Mouse (Mus musculus) stomach, embryonic 15.5 days (tissue): ENCODE measurements around the gene Inip. TPM values are rescaled to one million over a fixed set of nuclear protein-coding genes. Genes with fewer than 3 reads are reported as not detected.

ENCODE experiments used
- ATAC-seq: fragments of 200-750 bp; cut with Nextera tagmentation; 2 replicates; pipeline ENCODE4 v1.8.0; 2017; ENCODE audit warnings: low read depth, moderate number of reproducible peaks, moderate TSS enrichment; ENCODE audit not compliant: insufficient read depth, low FRiP score
- H3K27ac ChIP-seq: fragments of 300-500 bp; sonication (generic); 2 replicates; pipeline ENCODE4 v1.5.1; 2015; ENCODE audit warnings: mild to moderate bottlenecking, inconsistent platforms
- H3K27me3 ChIP-seq: fragments of 300-500 bp; sonication (generic); replicated peaks from 2 replicates; pipeline ENCODE4 v1.6.1; 2015; ENCODE audit warnings: inconsistent platforms
- H3K36me3 ChIP-seq: fragments of 300-500 bp; sonication (generic); 2 replicates; pipeline ENCODE4 v1.6.1; 2015; ENCODE audit warnings: inconsistent platforms
- H3K4me1 ChIP-seq: fragments of 300-500 bp; sonication (generic); 2 replicates; pipeline ENCODE4 v1.6.1; 2015; ENCODE audit warnings: inconsistent platforms
- H3K4me2 ChIP-seq: fragments of 300-500 bp; sonication (generic); 2 replicates; pipeline ENCODE4 v1.6.1; 2015; ENCODE audit warnings: mild to moderate bottlenecking, inconsistent platforms
- H3K4me3 ChIP-seq: fragments of 300-500 bp; sonication (generic); replicated peaks from 2 replicates; pipeline ENCODE4 v1.5.1; 2015; ENCODE audit warnings: inconsistent platforms
- H3K9ac ChIP-seq: fragments of 300-500 bp; sonication (generic); 2 replicates; pipeline ENCODE4 v1.6.1; 2015; ENCODE audit warnings: inconsistent platforms
- H3K9me3 ChIP-seq: fragments of 300-500 bp; sonication (generic); 2 replicates; pipeline ENCODE4 v1.6.1; 2016; ENCODE audit warnings: inconsistent platforms
- WGBS: fragments of 180-500 bp; shearing (Covaris S2); methylation state at CpG from one replicate; pipeline ENCODE4 v1.1.7; 2015; 5-methylcytosine and 5-hydroxymethylcytosine counted together
- polyA plus RNA-seq: library from polyadenylated mRNA; unstranded; fragments of >200 nt; fragmentation: Nextera tagmentation; extraction: Ambion mirVana; gene quantifications from 2 replicates; pipeline ENCODE4 v1.2.1, GENCODE M21; 2015

The Inip gene
- polyA plus RNA-seq, 1 experiment from 2014 or later: 44.0 TPM

DNA sequence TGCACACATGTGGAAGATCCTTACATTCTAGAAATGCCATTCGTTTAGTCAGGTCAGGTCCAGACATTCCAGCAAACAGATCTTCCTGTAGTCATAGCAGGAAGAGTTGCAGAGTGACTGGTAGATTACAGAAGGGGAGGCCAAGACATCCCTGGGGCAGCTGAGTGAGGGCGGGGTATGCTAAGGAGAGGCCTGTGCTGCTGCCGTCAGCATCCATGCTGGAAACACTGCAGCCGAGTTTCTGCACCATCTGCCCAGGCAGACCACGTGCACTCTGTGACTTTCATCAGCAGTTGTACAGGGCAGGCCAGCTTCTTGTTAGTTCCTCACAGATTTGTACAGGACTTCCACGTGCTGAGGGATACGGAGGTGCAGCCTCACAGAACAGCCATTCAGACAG lies 22.1 kb upstream of the Inip start:
- Histone ChIP-seq H3K27me3 (no peaks in the 10 kb centered on the region), H3K27ac (no peak overlapping the region), H3K36me3 (no peaks in the 10 kb centered on the region), H3K9ac (no peak overlapping the region), H3K9me3 (no peaks in the 10 kb centered on the region), H3K4me2 (no peak overlapping the region), H3K4me1 (no peaks in the 10 kb centered on the region), H3K4me3 (no peak overlapping the region)
- 44% methylated on average over 7 of the region's 7 CpGs for WGBS
- ATAC-seq: peak; percentile 59; the same call in 1 of the 2 replicates

DNA sequence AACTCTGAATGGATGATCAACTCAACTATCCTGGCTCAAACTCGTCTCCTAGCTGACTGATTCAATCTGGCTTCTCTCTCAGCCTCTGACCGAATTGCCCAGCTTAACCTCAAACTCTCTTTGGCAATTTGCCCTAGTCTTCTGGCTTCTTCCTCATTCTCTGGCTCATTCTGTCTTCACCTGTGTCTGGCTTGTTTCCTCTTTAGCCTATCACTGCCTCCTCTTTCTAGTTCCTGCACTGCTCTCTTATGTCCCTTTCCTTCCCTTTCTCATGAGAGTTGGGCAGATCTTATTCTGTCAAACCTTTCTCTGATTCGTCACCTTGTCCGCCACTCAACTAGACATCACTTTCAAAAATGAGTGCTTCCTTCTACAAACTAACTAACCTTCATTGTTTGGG lies 20.7 kb upstream of the Inip start:
- Histone ChIP-seq H3K4me1 (no peaks in the 10 kb centered on the region), H3K4me2 (no peak overlapping the region), H3K4me3 (no peak overlapping the region), H3K27ac (no peak overlapping the region), H3K27me3 (no peaks in the 10 kb centered on the region), H3K9me3 (no peaks in the 10 kb centered on the region), H3K36me3 (no peaks in the 10 kb centered on the region), H3K9ac (no peak overlapping the region)
- ATAC-seq: no peak
- 65% methylated on average over 4 of the region's 4 CpGs for WGBS

DNA sequence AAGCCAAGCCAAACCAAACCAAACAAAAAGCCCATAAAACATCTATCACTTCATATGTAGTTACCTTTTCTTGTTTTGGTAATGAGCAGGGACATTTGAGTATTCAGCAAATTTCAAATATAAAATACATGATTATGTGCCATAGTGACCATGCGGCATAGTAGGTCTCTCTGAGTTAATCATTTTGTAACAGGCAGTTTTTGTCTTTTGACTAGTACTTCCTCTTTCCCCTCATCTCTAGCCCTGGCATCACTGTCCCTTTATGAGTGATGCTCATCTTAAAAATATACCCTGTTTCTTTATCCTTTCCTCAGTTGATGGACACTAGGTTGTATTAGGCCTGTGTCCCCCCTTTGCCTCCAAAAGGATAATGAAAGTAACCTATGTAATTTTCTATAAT lies 20.1 kb upstream of the Inip start:
- Histone ChIP-seq H3K4me3 (no peak overlapping the region), H3K36me3 (no peaks in the 10 kb centered on the region), H3K4me2 (no peak overlapping the region), H3K27me3 (no peaks in the 10 kb centered on the region), H3K27ac (no peak overlapping the region), H3K9ac (no peak overlapping the region), H3K4me1 (0 out of 2 replicates have a peak, but pooled peaks cover under 1% of the 10 kb centered on the region), H3K9me3 (no peaks in the 10 kb centered on the region)
- 88% methylated on average over 1 of the region's 1 CpGs for WGBS
- ATAC-seq: no peak

DNA sequence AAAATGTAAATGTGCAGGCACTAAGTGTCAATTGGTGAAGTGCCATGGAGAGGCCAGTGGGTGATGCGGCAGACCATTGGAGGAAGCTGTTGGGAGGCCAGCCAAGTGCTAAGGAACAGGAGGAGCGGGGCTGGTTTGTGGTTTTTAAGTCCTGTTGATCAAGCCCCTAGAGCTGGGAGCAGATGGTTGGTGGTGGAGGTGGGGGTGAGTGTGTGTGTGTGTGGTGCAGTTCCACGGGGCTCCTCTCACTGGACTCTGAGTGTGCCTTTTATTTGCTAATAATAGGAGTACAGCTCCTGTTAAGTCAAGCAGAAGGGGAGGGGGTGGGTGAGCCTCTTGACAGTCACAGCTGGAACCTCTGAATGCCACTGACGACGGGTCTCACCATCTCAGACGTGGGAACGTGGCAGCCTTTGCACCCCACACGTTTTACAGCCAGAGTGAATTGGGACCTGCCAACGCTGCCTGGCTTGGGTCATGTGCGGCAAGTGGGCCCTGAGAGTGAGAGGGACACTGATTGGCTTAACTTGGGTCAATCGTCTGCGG lies 18.2 kb upstream of the Inip start:
- no peak for ATAC-seq
- no peak overlapping the region for H3K27ac ChIP-seq

DNA sequence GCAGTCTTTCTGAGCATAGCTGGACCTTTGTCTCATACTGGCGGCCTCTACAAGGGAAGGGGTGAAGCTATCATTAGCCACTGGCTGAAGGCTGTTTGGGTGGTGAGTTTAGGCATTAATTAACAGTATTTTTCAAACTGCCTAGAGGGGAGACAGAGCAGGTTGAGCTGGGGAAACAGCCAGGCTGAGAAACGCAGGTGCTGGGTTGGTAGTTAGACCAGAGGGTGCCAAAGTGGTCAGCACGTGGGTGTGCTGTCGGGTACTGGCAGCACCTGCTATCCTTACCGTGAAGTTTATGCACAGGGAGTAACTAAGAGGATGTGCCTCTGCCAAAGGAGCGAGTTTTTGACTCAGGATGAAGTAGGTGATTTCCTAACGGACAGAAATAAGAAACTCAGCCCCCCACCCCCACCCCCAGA lies 17.7 kb upstream of the Inip start:
- Histone ChIP-seq H3K9ac (no peak overlapping the region), H3K27me3 (no peaks in the 10 kb centered on the region), H3K4me2 (no peak overlapping the region), H3K4me1 (0 out of 2 replicates have a peak, but pooled peaks cover 2% of the 10 kb centered on the region), H3K4me3 (no peak overlapping the region), H3K9me3 (no peaks in the 10 kb centered on the region), H3K36me3 (no peaks in the 10 kb centered on the region), H3K27ac (no peak overlapping the region)
- no peak for ATAC-seq
- WGBS: 56% methylated on average over 7 of the region's 7 CpGs

More for the DNA sequence above, 18.2 kb upstream of the Inip start:
- no peaks in the 10 kb centered on the region for H3K36me3 ChIP-seq
- no peak overlapping the region for H3K4me3 ChIP-seq
- H3K9ac ChIP-seq: no peak overlapping the region
- no peaks in the 10 kb centered on the region for H3K9me3 ChIP-seq
- 62% methylated on average over 12 of the region's 12 CpGs for WGBS
- H3K27me3 ChIP-seq: no peaks in the 10 kb centered on the region
- H3K4me2 ChIP-seq: no peak overlapping the region
- 0 out of 2 replicates have a peak, but pooled peaks cover 2% of the 10 kb centered on the region for H3K4me1 ChIP-seq

DNA sequence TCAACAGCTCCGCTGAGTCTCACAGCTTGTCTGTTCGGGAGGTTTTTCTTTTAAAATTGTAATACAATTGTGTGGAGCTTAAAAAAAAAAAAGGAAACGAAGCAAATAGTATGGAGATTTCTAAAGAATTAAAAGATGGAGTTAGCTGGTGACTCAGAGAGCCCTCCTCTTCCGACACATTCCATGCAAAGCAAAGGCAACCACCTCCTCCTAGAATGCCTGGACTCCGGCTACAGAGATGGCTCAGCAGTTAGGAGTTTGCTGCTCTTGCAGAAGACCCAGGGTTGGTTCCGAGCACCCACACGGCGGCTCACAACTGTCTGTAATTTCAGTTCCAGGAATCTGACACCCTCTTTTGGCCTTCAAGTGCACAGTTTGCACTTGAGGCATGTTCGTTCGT lies 17.1 kb upstream of the Inip start:
- Histone ChIP-seq H3K4me1 (0 out of 2 replicates have a peak, but pooled peaks cover 2% of the 10 kb centered on the region), H3K9ac (no peak overlapping the region), H3K27ac (no peak overlapping the region), H3K36me3 (no peaks in the 10 kb centered on the region), H3K9me3 (no peaks in the 10 kb centered on the region), H3K4me3 (no peak overlapping the region), H3K27me3 (no peaks in the 10 kb centered on the region), H3K4me2 (no peak overlapping the region)
- 85% methylated on average over 10 of the region's 10 CpGs for WGBS
- ATAC-seq: no peak

DNA sequence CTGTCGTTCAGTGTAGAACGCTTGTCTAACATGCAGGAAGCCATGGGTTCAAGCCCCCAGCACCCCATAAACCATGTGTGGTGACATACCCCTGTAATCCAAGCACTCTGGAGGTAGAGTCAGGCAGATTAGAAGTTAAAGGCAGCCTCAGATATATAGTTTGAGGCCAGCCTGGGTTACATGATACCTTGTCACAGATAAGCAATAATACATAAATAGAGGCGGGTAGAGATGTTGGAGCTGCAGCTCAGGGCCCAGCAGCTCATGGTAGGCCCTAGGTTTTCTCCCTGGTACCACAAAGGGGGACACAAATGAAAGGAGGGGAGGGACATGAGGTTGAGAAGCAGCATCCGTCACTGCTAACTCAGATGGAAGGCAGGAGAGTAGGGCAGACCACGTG lies 16.4 kb upstream of the Inip start:
- Histone ChIP-seq H3K9ac (no peak overlapping the region), H3K4me2 (no peak overlapping the region), H3K9me3 (no peaks in the 10 kb centered on the region), H3K36me3 (no peaks in the 10 kb centered on the region), H3K4me3 (no peak overlapping the region), H3K27ac (no peak overlapping the region), H3K4me1 (0 out of 2 replicates have a peak, but pooled peaks cover 2% of the 10 kb centered on the region), H3K27me3 (no peaks in the 10 kb centered on the region)
- no peak for ATAC-seq
- 69% methylated on average over 5 of the region's 5 CpGs for WGBS

DNA sequence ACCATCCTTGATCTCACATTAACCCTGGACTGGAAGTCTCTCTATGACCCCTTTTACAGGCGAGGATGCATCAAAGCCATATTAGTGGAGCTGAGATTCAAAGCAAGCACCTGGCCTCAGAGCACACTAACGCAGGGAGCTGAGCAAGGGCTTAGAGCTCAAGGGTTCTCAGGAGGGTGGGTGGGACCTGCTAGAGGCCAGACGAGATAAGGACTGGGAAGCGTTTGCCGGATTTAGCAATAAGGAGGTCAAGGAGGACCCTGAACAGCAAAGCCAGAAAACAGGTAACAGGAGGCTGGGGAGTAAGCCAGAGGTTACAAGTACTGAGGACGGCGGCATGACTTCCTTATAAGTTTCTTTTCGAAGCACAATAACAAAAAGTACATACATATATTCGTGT lies 15.1 kb upstream of the Inip start:
- Histone ChIP-seq H3K4me1 (0 out of 2 replicates have a peak, but pooled peaks cover 2% of the 10 kb centered on the region), H3K36me3 (no peaks in the 10 kb centered on the region), H3K4me2 (no peak overlapping the region), H3K27me3 (no peaks in the 10 kb centered on the region), H3K4me3 (no peak overlapping the region), H3K9me3 (no peaks in the 10 kb centered on the region), H3K27ac (no peak overlapping the region), H3K9ac (no peak overlapping the region)
- 63% methylated on average over 9 of the region's 9 CpGs for WGBS
- ATAC-seq: no peak

DNA sequence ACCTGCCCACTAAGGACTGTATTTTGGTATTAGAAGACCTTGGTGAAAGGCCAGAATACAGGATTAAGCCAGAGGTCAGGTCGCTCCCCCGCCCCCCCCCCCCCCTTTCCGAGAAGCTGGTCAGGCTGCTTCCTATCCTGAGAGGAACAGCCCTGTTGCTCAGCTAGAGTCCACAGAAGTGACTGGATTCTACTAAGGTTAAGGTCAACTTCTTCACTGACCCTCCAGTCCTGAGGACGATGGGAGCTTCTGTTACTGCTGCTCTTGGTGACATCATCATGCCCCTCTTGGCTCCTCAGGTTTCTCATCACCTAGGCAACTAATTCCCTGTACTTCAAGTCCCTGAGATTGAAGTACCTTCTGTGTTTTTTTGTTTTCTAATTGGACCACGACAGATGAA lies 14.6 kb upstream of the Inip start:
- H3K27me3 ChIP-seq: no peaks in the 10 kb centered on the region
- no peak overlapping the region for H3K4me3 ChIP-seq
- H3K4me1 ChIP-seq: 0 out of 2 replicates have a peak, but pooled peaks cover 2% of the 10 kb centered on the region
- H3K4me2 ChIP-seq: no peak overlapping the region
- H3K36me3 ChIP-seq: no peaks in the 10 kb centered on the region
- no peaks in the 10 kb centered on the region for H3K9me3 ChIP-seq
- 54% methylated on average over 5 of the region's 5 CpGs for WGBS
- no peak overlapping the region for H3K9ac ChIP-seq
- no peak overlapping the region for H3K27ac ChIP-seq
- ATAC-seq: no peak

DNA sequence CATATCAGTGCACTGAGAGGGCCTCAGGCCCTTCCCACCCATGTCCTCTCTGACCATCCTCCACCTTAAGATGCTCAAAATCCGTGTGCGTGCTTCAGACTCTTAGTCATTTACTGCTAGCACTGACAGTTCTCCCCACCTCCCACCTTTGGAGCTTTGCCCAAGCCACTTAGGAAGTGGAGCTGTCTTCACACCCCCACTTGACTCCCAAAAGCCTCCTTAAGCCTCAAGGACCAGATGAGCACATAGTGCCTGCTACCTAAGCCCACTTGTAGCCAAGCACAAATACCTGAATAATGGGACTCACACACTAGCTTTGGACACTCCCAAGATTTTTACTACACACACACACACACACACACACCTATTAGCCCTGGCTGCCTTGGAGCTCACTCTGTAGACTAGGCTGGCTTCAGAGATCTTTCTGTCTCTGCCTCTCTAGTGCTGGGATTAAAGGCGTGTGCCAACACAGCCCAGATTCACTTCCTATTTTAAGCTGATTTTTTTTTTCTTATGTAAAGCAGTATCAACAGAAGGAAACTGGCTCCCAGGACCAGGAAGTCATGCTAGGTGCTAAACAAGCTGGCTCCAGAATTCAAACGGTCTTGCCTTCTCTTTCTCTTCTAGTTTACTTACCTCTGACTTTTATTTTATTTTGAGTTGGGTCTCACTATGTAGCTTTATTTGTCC lies 13.9 kb upstream of the Inip start:
- Histone ChIP-seq H3K36me3 (no peaks in the 10 kb centered on the region), H3K9me3 (no peaks in the 10 kb centered on the region), H3K9ac (no peak overlapping the region), H3K4me3 (no peak overlapping the region), H3K27me3 (no peaks in the 10 kb centered on the region), H3K4me1 (0 out of 2 replicates have a peak, but pooled peaks cover 2% of the 10 kb centered on the region), H3K4me2 (no peak overlapping the region), H3K27ac (no peak overlapping the region)
- 72% methylated on average over 4 of the region's 4 CpGs for whole genome bisulfite sequencing
- ATAC-seq: no peak

DNA sequence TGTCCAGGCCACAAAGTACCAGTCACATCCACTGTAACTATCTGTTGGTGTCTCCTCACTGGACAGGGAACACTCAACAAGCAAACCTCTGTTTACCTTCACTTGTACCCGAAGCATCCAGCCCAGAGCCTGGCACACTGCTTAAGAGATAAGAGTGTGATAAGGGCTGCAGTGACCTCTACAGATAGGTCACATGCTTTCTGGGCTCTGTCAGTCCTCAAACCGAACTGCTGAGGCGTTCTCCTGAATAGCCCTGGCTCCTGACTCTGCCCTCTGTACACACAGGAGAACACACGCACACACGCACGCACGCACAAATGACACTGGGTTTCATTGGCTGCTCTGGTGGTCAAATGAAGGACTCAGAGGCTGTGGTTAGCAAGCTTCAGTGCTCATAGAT lies 12.7 kb upstream of the Inip start:
- no peak overlapping the region for H3K4me2 ChIP-seq
- H3K4me1 ChIP-seq: 0 out of 2 replicates have a peak, but pooled peaks cover 2% of the 10 kb centered on the region
- H3K36me3 ChIP-seq: no peaks in the 10 kb centered on the region
- no peaks in the 10 kb centered on the region for H3K27me3 ChIP-seq
- ATAC-seq: no peak
- no peaks in the 10 kb centered on the region for H3K9me3 ChIP-seq
- H3K27ac ChIP-seq: no peak overlapping the region
- no peak overlapping the region for H3K4me3 ChIP-seq
- 47% methylated on average over 7 of the region's 7 CpGs for WGBS
- no peak overlapping the region for H3K9ac ChIP-seq

DNA sequence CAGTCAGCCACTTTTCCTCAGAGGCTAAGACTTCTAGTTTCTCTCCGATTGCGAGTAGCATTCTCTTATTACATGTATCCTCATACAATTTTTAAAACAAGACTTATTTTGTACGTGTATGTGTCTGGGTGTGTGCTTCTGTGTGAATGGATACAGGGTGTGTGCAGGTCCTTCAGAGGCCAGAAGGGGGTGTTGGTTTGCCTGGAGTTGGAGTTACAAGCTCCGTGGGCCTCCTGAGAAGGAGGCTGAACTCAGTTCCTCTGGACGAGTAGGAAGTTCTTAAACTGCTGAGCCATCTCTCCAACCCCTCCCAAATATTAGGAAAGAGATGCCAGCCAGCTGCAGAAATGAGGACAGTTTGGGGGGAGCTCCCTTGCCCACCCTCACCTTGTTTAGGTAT lies 7.0 kb upstream of the Inip start:
- 82% methylated on average over 5 of the region's 5 CpGs for WGBS

More for the DNA sequence above, 7.0 kb upstream of the Inip start:
- Histone ChIP-seq H3K9ac (no peak overlapping the region), H3K27ac (no peak overlapping the region), H3K27me3 (no peaks in the 10 kb centered on the region), H3K4me3 (no peak overlapping the region), H3K36me3 (no peaks in the 10 kb centered on the region), H3K4me1 (0 out of 2 replicates have a peak, but pooled peaks cover 4% of the 10 kb centered on the region), H3K9me3 (no peaks in the 10 kb centered on the region), H3K4me2 (no peak overlapping the region)
- no peak for ATAC-seq
